Mouse (Mus musculus) ovary, postnatal 36 days (tissue): Measurements from ENCODE around the gene Dnajc5.

Experiments
- DNase-seq: peaks from one replicate; pipeline ENCODE4 v3.0.0; 2022; ENCODE audit warnings: low spot score, mixed read lengths

The Dnajc5 gene

DNA sequence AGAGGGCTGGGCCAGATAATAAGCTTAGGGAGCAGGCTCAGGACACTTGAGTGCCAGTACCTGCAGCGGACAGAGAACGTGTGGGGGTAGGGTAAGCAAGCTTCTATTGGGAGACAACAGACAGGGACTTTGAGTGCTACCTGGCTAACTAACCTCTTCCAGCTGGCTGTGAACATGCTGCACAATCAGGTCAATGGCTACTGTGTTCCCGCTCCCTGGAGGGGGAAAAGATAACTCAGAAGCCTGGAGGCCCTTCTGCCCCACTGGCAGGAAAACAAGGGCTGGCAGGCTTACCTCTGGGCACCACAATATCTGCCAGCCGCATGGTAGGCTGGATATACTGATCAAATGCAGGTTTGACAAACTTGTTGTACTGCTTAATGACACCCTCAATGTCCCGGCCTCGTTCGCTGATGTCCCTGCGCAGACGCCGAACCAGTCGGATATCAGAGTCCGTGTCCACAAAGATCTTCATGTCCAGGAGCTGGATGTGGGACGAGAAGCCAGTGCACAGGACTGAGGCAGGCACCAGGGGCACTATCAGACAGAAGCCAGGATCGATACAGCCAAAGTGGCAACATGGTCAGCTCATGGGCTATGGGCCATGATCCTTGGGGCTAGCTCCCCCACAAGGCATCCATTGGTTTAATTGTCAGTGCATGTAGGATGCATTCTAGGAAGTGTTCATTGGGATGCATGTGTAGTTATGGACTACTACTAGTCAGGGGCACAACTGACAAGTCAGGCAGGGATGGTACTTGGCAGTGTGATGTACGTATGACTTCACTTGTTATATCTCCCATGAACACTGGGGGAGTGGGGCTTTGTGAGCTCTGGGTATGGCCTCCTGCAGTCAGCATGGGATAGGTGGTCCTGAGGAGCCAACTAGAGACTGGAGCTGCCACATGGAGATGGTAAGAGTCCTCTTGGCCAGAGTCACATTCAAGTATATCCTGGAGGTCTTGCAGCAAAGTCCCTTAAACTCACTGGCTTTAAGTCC, 52.9 kb downstream of the Dnajc5 start:
- DNase-seq, result no peak

DNA sequence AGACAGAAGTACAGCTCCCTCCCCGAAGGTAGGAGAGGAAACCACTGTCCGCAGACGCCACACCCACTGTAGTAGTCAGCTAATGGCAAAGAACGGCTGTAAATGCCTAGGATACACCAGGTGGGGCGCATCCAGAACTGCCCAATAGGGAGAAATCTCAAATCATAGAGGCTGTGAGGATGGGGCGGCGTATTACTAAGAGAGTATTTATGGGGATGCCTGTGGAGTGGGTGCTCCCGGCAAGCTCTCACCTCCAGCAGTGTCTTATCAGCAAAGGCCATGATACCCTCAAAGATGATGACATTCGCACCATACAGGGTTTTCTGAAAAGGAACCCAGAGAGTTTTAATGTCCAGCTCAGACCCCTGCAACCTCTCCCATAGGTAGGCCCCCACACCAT, 53.7 kb downstream of the Dnajc5 start:
- DNase-seq, result no peak

DNA sequence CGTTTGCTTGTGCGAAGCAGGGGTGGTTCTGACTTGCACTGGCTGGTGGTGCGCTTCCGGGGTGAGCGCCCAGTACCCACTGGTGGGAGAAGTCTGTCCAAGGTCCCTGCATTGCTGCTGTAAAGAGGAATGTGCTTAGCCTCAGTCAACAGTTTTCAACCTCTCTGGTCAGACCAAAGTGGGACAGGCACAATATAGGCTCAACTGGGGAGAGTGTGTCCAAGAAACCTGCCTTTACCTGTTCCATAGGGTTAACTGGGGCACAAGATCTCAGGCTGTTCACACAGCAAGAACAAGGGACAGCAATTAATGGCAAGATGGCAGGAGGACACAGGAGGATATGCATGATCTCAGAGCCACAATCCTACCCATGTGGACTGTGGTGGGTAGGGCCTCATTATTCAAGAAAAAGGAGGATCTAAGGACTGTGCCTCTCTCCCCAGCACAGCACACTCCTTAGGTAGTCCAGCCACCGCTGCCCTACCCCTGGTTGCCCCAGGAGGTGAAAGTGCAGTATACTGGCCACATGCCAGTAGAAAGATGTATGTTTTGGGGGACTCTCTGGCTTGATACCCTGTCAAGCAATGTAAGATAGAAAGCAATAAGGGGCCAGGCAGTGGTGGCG, 54.7 kb downstream of the Dnajc5 start:
- DNase-seq, result no peak

DNA sequence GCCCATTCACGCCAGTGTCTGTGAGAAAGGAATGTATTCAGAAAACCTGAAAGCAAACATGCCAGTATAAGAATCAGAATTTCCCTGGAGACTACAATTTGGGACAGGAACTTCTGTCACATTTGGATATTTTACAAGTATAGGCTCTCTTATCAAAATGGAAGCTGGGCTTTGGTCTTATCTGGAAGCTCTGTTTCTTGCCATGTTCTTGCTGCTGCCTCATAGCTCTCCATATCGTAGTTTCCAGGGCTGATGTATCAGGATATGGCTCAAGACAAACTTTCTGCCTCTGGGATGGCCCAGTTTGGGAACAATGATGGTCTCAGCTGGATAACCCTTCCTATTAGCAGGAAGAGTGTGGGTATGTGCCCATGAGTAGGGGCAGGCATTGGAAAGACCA, 56.3 kb downstream of the Dnajc5 start:
- DNase-seq, result no peak

DNA sequence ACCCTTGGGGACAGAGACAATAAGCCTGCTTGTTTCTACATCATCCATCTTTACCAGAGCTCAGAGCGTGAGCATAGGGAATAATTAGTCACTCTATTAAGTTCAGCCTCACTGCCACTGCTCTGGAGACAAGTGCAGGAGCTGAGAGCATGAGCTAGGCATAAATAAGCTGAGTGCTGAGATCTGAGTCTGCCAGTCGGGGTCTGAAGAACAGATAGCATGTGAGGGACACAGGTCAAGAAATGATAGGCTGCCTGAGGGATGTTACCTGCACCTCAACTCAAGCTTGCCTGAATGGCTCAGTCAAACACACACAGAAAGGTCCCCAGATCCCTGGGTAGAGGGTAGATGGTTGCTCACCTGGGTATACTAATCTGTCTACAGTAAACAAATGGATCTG, 56.8 kb downstream of the Dnajc5 start:
- no peak for DNase-seq

DNA sequence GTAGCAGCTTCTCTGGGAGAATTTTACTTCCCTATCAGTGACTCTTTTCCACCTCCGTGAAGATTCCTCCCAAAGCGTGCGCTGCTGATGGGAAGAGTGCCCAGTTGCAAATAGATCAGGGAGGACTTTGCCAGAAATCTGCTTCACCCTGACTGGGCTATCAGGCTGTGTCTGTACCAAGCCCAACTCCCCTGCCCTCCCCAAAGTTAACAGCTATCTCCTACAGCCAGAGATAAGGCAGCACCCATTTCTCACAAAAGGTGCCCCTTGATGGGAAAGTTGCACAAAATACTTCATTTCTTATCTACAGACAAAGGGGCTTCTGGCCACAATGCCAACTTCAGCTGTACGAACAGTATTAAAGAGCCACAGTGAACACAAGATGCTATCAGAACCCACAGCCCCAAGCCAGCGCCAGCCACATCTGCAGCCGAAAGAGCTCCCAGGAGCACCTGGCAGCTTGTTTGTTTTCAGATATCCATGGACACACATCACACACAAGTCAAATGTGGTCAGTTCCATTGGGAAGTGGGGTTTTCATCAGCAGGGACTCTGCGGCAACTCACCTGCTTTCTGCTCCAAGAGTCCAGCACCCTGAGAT, 57.8 kb downstream of the Dnajc5 start:
- no peak for DNase-seq

DNA sequence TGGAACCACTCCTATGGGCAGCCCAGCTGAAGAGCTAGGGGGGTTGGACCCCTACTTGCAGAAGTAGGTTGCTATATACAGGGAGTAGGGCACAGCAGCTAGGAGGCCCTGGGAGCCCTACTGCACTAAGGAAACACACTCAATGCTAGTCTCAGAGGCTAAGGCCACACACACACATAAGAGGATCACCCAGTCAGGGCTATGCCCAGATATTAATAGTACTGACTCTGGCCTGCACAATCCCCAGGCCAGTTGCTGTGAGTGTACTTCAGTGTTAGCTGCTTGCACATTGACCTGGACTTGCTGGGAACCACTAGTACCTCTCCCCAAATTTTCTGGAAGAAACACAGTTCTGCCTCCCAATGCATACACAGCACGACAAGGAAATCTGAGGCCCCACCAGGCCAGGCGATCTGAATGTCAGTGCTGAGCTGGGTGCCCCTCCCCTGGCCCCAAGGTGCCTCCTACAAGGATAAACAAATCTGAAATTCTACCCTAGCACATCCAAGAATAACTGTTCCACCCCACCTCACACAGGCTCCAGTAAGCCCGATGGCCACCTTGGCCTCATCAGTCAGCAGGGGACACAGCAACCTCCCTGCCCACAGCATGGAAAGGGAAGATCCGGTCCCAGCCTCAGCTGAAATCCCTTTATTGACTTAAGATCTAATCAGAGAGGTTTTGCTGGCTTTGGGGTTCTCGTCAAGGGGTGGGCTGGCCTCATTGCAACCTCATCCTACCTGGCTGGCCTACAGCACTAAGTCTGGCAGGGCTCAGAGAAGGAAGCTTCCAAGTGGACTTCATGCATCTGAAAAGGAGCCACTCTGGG, 58.7 kb downstream of the Dnajc5 start:
- no peak for DNase-seq

DNA sequence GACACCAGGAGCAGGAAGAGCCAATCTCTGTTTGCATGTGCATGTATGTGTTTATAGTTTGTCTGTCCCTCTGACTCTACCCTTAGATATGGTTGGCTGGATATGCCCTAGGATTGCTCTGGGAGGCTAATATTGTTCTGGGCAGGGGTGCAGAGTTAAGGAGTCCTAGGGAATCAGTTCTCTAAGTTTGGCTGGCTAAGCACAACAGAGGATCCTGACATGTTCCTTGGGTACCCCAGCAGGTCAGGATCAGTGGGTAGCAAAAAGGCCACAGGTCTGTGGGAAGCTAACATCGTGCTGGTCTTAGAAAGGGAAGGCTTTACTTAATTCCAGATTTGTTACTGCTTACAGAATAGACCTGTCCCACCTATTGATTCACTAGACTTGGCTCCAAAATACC, 59.4 kb downstream of the Dnajc5 start:
- no peak for DNase-seq

DNA sequence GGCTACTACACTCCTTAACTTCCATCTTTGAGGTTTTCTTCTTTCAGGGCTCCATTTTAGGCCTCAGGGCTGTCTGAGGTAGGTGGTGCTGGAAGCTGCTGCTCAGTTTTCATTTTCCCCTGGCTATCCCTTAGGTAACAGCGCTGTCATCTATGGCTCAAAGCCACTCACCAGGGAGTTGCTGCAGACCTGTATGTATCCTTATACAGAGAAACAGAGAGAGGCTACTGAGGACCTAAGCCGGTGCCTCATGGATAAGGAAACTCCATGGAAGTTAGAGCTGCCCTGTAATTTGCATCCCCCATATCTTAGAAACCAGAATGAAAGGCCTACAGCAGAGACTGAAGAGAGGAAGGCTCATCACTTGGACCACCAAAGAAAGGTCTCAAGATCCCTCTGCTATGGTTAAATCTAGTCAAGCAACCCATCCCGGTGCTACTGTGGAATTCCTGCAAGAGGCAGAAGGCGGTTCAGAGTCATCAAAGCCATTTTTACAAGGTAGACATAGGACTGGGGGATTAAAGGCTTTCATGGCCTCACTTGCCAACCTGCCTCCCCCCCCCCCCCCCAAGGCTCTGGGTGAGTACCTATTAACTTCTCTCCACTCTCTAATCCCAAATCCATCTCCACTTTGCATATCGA, 60.0 kb downstream of the Dnajc5 start:
- no peak for DNase-seq

DNA sequence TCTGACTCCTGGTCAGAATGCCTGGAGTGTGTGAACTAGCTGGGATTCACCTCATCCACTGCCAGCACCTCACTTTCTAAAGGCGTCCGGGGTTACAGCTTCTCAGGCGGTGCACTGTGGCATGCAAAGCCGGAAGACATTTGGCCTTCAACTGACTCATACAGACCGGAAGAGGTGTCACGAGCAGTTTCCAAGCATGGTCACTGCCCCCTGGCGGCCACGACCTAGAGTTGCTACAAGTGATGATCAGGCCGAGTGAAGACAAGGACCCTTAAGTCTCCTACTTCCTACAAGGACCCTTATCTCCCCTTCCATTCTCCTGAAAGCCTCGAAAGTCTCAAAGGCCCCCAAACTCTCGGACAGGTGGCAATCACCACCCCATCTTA, 60.7 kb downstream of the Dnajc5 start:
- DNase-seq, result peak; percentile 78

DNA sequence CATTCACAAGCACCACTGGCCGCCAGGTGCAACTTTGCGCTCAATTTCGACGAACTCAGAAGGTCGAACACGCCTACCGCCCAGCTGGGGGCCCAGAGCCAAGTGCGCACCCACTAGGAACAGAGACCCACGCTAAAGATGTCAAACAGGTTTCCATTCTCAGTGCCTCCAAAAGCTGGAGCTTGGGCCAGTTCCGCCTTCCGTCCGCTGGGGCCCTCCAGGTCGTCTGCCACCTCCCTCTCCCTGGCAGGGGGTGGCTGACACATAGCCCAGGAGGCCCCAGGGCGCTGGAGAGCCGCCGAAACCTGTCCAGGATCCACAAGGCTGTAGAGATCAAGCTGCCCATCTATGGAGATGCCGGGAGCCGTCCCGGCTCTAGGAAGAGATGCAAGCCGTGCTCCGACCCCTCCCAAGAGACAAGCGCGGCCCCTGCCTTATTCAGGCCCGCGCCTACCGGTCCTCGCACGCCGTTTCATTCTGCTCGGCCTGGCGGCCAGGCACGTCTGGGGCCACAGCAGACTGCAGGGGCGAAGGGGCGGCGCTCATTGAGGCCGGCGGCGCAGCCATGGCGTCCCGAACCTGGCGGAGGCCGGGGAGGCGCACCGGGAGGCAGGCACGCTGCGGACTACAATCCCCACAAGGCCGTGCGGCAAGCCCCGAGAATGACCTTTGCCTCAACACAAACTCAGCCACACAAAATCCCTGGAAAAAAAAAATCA, 61.3 kb downstream of the Dnajc5 start:
- peak; percentile 85 for DNase-seq

DNA sequence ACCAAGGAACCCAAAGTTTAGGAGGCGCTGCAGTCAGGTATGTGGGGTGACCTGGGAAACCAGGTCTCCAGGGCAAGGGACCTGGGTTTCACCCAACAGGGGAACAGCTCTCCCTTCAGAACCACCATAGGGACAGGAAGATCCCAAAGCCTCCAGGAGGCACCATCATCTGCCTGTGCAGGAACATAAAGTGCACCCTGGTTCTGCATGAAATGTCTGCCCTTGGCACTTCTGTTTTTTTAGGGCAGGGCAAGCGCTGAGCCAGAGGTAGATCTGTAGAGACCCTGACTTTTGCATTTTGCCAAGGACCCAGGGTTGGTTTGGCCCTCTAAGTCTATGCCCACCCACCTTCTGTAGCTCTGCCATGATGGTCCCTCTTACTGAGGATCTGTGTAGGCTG, 62.1 kb downstream of the Dnajc5 start:
- DNase-seq, result no peak

DNA sequence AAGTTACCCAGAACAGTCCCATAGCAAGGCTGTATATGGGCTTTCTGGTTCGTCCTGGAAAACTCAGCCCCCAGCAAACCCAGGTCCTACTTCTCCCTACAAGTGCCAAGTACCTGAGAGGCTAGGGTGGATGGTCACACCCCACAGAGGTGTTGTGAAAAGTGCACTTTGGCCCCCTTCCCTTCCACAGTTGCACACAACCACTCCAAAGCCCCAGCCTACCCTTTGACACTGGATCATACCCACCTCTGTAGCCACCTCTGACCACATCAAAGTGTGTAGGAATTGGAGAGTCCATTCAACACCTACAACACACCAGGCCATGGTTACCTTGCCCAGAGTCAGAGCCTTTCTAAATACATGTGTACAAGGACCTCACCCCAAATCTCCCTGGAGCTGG, 62.7 kb downstream of the Dnajc5 start:
- no peak for DNase-seq

DNA sequence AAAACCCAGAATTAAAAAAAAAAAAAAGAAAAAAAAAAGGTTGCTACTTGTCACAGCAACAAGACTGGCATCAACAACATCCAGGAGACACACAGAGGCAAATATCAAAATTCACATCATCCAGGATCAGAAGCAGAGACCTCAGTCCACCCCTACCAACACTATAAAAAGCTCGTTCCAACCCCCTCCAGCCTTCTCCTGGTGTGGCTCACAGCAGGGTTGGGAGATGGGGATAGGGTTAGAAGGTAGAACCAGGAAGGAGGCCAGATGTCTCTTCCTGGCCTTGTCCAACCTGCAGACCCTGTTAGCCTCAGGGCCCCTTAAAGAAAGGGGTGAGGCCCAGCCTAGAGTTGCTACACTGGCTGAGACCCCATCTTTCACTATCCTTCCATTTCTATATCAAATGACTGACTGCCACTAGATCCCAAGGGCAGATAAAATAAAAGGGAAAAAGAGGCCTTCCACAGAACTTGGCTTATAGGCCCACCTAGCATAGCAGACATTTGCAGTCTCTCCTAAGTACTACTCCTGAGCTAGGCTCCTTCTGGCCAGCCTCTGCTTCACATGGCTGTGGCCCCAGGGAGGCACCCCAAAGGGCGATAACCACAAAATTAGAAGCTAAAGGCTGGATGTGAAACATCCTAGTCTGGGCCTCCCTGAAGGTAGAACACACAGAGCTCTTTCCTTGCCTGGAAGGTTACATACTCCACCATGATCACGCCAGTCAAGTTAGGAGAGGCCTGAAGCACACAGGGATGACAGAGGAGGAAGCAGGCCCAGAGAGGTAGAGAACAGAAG, 63.4 kb downstream of the Dnajc5 start:
- DNase-seq, result no peak

DNA sequence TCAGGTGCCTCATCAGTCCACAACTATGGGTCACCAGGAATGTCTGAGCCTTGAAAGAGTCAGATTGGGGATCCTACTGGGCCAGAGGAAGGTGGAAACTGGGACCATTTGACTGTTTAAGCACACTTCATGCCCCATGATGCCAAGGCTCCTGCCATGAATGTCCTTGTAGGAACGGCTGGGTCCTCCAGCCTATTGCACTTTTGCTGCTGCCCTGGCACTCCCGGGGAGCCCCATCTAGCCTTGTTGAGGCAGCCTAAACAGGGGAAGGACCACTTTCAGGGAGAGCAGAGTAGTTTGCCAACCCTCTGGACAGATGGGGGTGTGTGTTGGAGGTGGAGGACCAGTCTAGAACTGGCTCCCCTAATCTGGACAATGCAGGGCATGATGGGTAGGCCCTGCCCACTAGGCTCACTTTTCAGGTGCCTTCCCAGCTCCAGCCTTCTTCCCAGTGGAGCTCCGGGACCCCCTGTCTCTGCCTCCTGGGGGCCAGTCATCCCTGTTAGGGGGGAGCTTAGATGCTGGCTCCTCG, 64.2 kb downstream of the Dnajc5 start, which contains the start of gene Uckl1:
Uckl1 (minus strand) TSS at position 482 of the 532 bp plus-strand sequence.
- DNase-seq, result no peak

DNA sequence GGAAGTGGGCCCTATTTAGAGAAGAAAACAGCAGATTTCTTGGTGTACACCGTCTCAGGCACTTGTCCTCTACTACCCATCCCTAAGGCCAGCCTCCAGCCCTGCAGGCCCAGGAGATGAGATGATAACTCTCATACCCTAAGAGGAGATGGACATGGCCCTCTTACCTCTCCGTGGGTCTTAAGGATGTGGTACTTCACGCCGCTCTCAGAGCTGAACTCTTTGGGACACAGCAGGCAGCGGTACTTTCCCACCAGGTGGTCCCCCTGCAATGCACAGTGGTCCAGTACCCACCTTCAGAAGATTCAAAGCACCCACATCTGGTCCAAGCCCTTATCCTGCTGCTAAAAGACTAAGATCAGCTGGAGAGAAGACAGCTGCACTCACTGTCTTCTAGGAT, 65.2 kb downstream of the Dnajc5 start:
- no peak for DNase-seq

DNA sequence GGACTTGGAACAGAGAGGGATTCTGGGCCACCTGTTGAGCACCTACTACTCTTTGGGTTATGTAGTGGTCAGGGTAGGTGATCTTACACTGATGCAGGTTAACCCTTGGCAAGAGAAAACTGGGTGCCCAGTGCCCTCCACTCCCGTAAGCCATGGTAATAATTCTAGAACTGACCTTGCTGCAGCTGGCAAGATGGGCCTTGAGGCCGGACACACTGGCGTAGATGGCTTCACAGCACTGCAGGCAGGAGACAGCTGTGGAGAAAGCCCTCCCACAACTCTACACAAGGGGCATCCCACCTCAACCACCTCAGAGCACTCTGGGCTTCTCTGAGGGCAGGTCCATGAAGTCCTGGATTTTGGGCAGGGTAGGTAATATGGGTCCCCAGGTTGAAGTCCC, 65.8 kb downstream of the Dnajc5 start:
- DNase-seq, result no peak

DNA sequence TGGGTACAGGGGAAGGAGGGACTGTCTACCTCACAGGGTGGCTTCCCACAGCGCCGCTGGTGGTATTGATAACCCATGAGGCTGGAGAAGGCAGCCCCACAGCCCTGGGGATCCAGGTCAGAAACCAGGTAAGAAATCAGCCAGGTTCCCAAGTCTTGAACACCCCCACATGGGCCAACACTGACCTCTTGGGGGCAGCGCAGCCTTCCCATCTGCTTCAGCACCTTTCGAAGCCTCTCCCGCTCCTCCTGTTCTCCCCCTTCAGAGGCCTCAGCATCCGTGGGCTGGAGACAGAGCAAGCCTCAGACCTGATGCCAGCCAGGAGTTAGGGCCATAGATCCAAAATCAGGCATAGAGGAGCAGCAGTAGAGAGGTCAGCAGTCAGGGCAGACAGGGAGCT, 67.5 kb downstream of the Dnajc5 start:
- DNase-seq, result no peak

DNA sequence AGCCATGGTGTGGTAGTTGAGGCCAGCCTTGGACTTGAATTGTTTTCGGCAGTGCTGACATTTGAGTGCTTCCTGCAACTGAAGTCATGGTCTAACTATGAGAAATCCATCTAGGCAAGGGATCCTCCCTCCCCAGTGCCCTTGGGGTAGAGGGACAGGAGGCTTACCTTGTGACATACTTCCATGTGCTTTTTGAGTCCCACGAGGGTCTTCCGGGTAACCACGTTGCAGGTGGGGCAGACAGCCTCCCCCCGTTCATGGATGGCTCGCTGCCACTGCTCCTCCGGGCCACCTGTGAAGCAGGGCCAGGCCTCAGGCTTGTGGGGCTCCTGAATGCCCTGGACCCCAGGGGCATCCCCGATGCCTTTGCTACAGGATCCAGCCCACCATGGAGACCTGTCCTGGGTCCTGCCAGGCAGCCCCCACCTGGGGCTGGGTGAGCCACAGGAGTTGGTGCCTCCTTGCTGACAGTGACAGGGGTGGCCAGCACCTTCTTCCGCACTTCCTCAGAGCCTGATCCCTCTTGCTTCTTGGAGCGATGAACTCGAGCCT, 68.0 kb downstream of the Dnajc5 start:
- no peak for DNase-seq
